Mouse (Mus musculus) macrophage (primary cell): ENCODE results near the gene A630076J17Rik. TPM values are rescaled to one million over a fixed set of nuclear protein-coding genes. Genes with fewer than 3 reads are reported as not detected.

Experiments
- H3K27ac ChIP-seq: fragments of 350-480 bp; formaldehyde crosslinking; 2 replicates; pipeline ENCODE4 v1.9.0; 2021
- H3K36me3 ChIP-seq: fragments of 350-480 bp; formaldehyde crosslinking; 2 replicates; pipeline ENCODE4 v1.9.0; 2021; ENCODE audit errors: inconsistent target
- H3K4me3 ChIP-seq: fragments of 350-480 bp; formaldehyde crosslinking; 2 replicates; pipeline ENCODE4 v1.9.0; 2021; ENCODE audit errors: inconsistent target
- H3K79me2 ChIP-seq: fragments of 350-480 bp; formaldehyde crosslinking; 2 replicates; pipeline ENCODE4 v1.9.0; 2021; ENCODE audit errors: inconsistent target
- WGBS: methylation state at CpG from one replicate; pipeline ENCODE4 v1.1.7; 2026; ENCODE audit warnings: inconsistent platforms; ENCODE audit not compliant: missing documents; 5-methylcytosine and 5-hydroxymethylcytosine counted together
- polyA plus RNA-seq: library from polyadenylated mRNA; stranded (reverse); fragments of 250-400 nt; gene quantifications from 3 replicates; pipeline ENCODE4 v1.2.4, GENCODE M21; 2018; ENCODE audit warnings: inconsistent platforms

The A630076J17Rik gene
- polyA plus RNA-seq, 1 experiment from 2014 or later = not detected

- H3K27ac ChIP-seq = no peak overlapping the region
- H3K36me3 ChIP-seq = no peaks in the 10 kb centered on the region
- H3K4me3 ChIP-seq = no peak overlapping the region
- no peaks in the 10 kb centered on the region for H3K79me2 ChIP-seq
- WGBS = 80% methylated on average over 8 of the region's 8 CpGs
These were observed 13.9 kb upstream of the A630076J17Rik start for GRCm38 (mm10) chr3:107216400-107217100.

GRCm38 (mm10) chr3:107217101-107217480 is 13.3 kb upstream of the A630076J17Rik start:
- no peaks in the 10 kb centered on the region for H3K79me2 ChIP-seq
- H3K4me3 ChIP-seq = no peak overlapping the region
- H3K36me3 ChIP-seq = no peaks in the 10 kb centered on the region
- 89% methylated on average over 3 of the region's 3 CpGs for WGBS
- H3K27ac ChIP-seq = no peak overlapping the region

- H3K79me2 ChIP-seq = no peaks in the 10 kb centered on the region
- WGBS = 84% methylated on average over 7 of the region's 7 CpGs
- no peaks in the 10 kb centered on the region for H3K36me3 ChIP-seq
- H3K27ac ChIP-seq = no peak overlapping the region
- no peak overlapping the region for H3K4me3 ChIP-seq
These were observed 11.8 kb upstream of the A630076J17Rik start for GRCm38 (mm10) chr3:107218572-107218971.

GRCm38 (mm10) chr3:107221608-107222007 is 8.8 kb upstream of the A630076J17Rik start, which contains the start of gene Cym:
Gene Cym (minus strand): TSS chr3:107221732.
- 86% methylated on average over 10 of the region's 10 CpGs for WGBS

GRCm38 (mm10) chr3:107223230-107223629 is 7.2 kb upstream of the A630076J17Rik start:
- no peak overlapping the region for H3K27ac ChIP-seq
- H3K4me3 ChIP-seq = no peak overlapping the region
- H3K79me2 ChIP-seq = no peaks in the 10 kb centered on the region
- H3K36me3 ChIP-seq = no peaks in the 10 kb centered on the region
- 71% methylated on average over 1 of the region's 1 CpGs for WGBS

More at GRCm38 (mm10) chr3:107221608-107222007, 8.8 kb upstream of the A630076J17Rik start, which contains the start of gene Cym:
- H3K27ac ChIP-seq = no peak within 1 kb of the TSS
- H3K4me3 ChIP-seq = no peak within 1 kb of the TSS
- H3K79me2 ChIP-seq = no peaks in the 10 kb centered on the region
- H3K36me3 ChIP-seq = no peaks in the 10 kb centered on the region

- no peaks in the 10 kb centered on the region for H3K36me3 ChIP-seq
- WGBS = 97% methylated on average over 5 of the region's 5 CpGs
These were observed 4.6 kb upstream of the A630076J17Rik start for GRCm38 (mm10) chr3:107225820-107226219.

GRCm38 (mm10) chr3:107229221-107229620 is 1.2 kb upstream of the A630076J17Rik start:
- H3K4me3 ChIP-seq = no peak overlapping the region
- no peak overlapping the region for H3K27ac ChIP-seq
- 88% methylated on average over 5 of the region's 5 CpGs for WGBS
- no peaks in the 10 kb centered on the region for H3K36me3 ChIP-seq
- no peaks in the 10 kb centered on the region for H3K79me2 ChIP-seq

More at GRCm38 (mm10) chr3:107225820-107226219, 4.6 kb upstream of the A630076J17Rik start:
- H3K4me3 ChIP-seq = no peak overlapping the region
- H3K79me2 ChIP-seq = no peaks in the 10 kb centered on the region
- no peak overlapping the region for H3K27ac ChIP-seq

GRCm38 (mm10) chr3:107229822-107230221 is 592 bp upstream of the A630076J17Rik start:
- H3K27ac ChIP-seq = no peak overlapping the region
- 88% methylated on average over 5 of the region's 5 CpGs for WGBS
- H3K4me3 ChIP-seq = no peak overlapping the region
- H3K79me2 ChIP-seq = no peaks in the 10 kb centered on the region
- H3K36me3 ChIP-seq = no peaks in the 10 kb centered on the region

GRCm38 (mm10) chr3:107231202-107231601 is 788 bp downstream of the A630076J17Rik start:
- Histone ChIP-seq H3K36me3 (no peaks in the 10 kb centered on the region), H3K79me2 (no peaks in the 10 kb centered on the region), H3K27ac (no peak overlapping the region), H3K4me3 (no peak overlapping the region)
- WGBS = 81% methylated on average over 4 of the region's 4 CpGs

GRCm38 (mm10) chr3:107233351-107233813 is 3.0 kb downstream of the A630076J17Rik start:
- no peaks in the 10 kb centered on the region for H3K36me3 ChIP-seq
- 6% methylated on average over 11 of the region's 11 CpGs for WGBS
- H3K79me2 ChIP-seq = no peaks in the 10 kb centered on the region
- H3K27ac ChIP-seq = no peak overlapping the region
- H3K4me3 ChIP-seq = no peak overlapping the region

- no peak overlapping the region for H3K4me3 ChIP-seq
- no peak overlapping the region for H3K27ac ChIP-seq
- no peaks in the 10 kb centered on the region for H3K79me2 ChIP-seq
- no peaks in the 10 kb centered on the region for H3K36me3 ChIP-seq
- WGBS = 43% methylated on average over 2 of the region's 2 CpGs
These were observed 3.5 kb downstream of the A630076J17Rik start for GRCm38 (mm10) chr3:107233945-107234344.

GRCm38 (mm10) chr3:107238051-107238450 is 7.6 kb downstream of the A630076J17Rik start:
- Histone ChIP-seq H3K36me3 (no peaks in the 10 kb centered on the region), H3K4me3 (no peak overlapping the region), H3K27ac (no peak overlapping the region), H3K79me2 (no peaks in the 10 kb centered on the region)
- 84% methylated on average over 2 of the region's 2 CpGs for WGBS

GRCm38 (mm10) chr3:107238471-107238980 is 8.1 kb downstream of the A630076J17Rik start:
- Histone ChIP-seq H3K79me2 (no peaks in the 10 kb centered on the region), H3K27ac (no peak overlapping the region), H3K4me3 (no peak overlapping the region), H3K36me3 (no peaks in the 10 kb centered on the region)
- 83% methylated on average over 8 of the region's 8 CpGs for WGBS

GRCm38 (mm10) chr3:107239607-107240006 is 9.2 kb downstream of the A630076J17Rik start, which contains the start of gene Prok1:
Gene Prok1 (minus strand): TSS chr3:107239707.
- Histone ChIP-seq H3K79me2 (no peaks in the 10 kb centered on the region), H3K4me3 (no peak within 1 kb of the TSS), H3K36me3 (no peaks in the 10 kb centered on the region), H3K27ac (no peak within 1 kb of the TSS)
- 96% methylated on average over 8 of the region's 9 CpGs for WGBS

GRCm38 (mm10) chr3:107241389-107242094 is 11.1 kb downstream of the A630076J17Rik start:
- Histone ChIP-seq H3K79me2 (no peaks in the 10 kb centered on the region), H3K27ac (no peak overlapping the region), H3K4me3 (no peak overlapping the region), H3K36me3 (no peaks in the 10 kb centered on the region)
- 41% methylated on average over 14 of the region's 14 CpGs for WGBS
